Mouse (Mus musculus): ENCODE results near the gene Zfp276. TPM values are rescaled to one million over a fixed set of nuclear protein-coding genes. Genes with fewer than 3 reads are reported as not detected.

Gene Zfp276
- polyA plus RNA-seq, 1 experiment from 2014 or later = 26.5 TPM

Other genes with a start within 250 kb of the Zfp276 start
- gene Ankrd11, start 211.9 kb upstream of the Zfp276 start, polyA plus RNA-seq (2014; fragmentation: Nextera tagmentation; extraction: Ambion mirVana) = 94.4 and 95.0 TPM in 2 replicates
- gene Spg7, start 191.3 kb upstream of the Zfp276 start, polyA plus RNA-seq (2014; fragmentation: Nextera tagmentation; extraction: Ambion mirVana) = 43.5 and 52.6 TPM in 2 replicates
- 1,219 and 1,311 TPM in 2 replicates for gene Rpl13, start 151.8 kb upstream of the Zfp276 start, polyA plus RNA-seq (2014; fragmentation: Nextera tagmentation; extraction: Ambion mirVana)
- 0.19 TPM in 1 of 2 replicates, not detected in the other for gene Cpne7, start 136.8 kb upstream of the Zfp276 start, polyA plus RNA-seq (2014; fragmentation: Nextera tagmentation; extraction: Ambion mirVana)
- gene Sult5a1, start 95.9 kb upstream of the Zfp276 start, polyA plus RNA-seq (2014; fragmentation: Nextera tagmentation; extraction: Ambion mirVana) = 2.9 and 4.3 TPM in 2 replicates
- 0.81 and 1.5 TPM in 2 replicates for gene Dpep1, start 68.0 kb upstream of the Zfp276 start, polyA plus RNA-seq (2014; fragmentation: Nextera tagmentation; extraction: Ambion mirVana)
- 117 and 126 TPM in 2 replicates for gene Chmp1a, start 41.4 kb upstream of the Zfp276 start, polyA plus RNA-seq (2014; fragmentation: Nextera tagmentation; extraction: Ambion mirVana)
- gene Spata33, start 41.4 kb upstream of the Zfp276 start, polyA plus RNA-seq (2014; fragmentation: Nextera tagmentation; extraction: Ambion mirVana) = 5.9 and 6.0 TPM in 2 replicates
- gene Cdk10, start 29.4 kb upstream of the Zfp276 start, polyA plus RNA-seq (2014; fragmentation: Nextera tagmentation; extraction: Ambion mirVana) = 36.0 and 36.6 TPM in 2 replicates
- 1.8 and 2.0 TPM in 2 replicates for gene Spata2l, start 18.0 kb upstream of the Zfp276 start, polyA plus RNA-seq (2014; fragmentation: Nextera tagmentation; extraction: Ambion mirVana)
- 27.3 and 29.6 TPM in 2 replicates for gene Vps9d1, start 153 bp downstream of the Zfp276 start, polyA plus RNA-seq (2014; fragmentation: Nextera tagmentation; extraction: Ambion mirVana)
- 46.5 and 48.6 TPM in 2 replicates for gene Fanca, start 64.4 kb downstream of the Zfp276 start, polyA plus RNA-seq (2014; fragmentation: Nextera tagmentation; extraction: Ambion mirVana)
- 12.4 and 13.4 TPM in 2 replicates for gene Spire2, start 78.5 kb downstream of the Zfp276 start, polyA plus RNA-seq (2014; fragmentation: Nextera tagmentation; extraction: Ambion mirVana)
- 166 and 186 TPM in 2 replicates for gene Tcf25, start 119.6 kb downstream of the Zfp276 start, polyA plus RNA-seq (2014; fragmentation: Nextera tagmentation; extraction: Ambion mirVana)
- 0.16 and 0.31 TPM in 2 replicates for gene Mc1r, start 152.9 kb downstream of the Zfp276 start, polyA plus RNA-seq (2014; fragmentation: Nextera tagmentation; extraction: Ambion mirVana)
- 556 and 641 TPM in 2 replicates for gene Tubb3, start 157.2 kb downstream of the Zfp276 start, polyA plus RNA-seq (2014; fragmentation: Nextera tagmentation; extraction: Ambion mirVana)
- gene Def8, start 169.3 kb downstream of the Zfp276 start, polyA plus RNA-seq (2014; fragmentation: Nextera tagmentation; extraction: Ambion mirVana) = 46.3 and 48.1 TPM in 2 replicates
- gene Afg3l1, start 223.7 kb downstream of the Zfp276 start, polyA plus RNA-seq (2014; fragmentation: Nextera tagmentation; extraction: Ambion mirVana) = 44.3 and 51.0 TPM in 2 replicates